Mouse (Mus musculus): ENCODE measurements at regions not wholly inside any gene's neighbourhood (a gene's known extent, or its start where the extent isn't known, plus 50 kb on each side); places are given as distances from the start of the nearest gene placed in this dataset.

GRCm38 (mm10) chr10:66102103-66102502, 993.8 kb upstream of the Jmjd1c start:
- DNase-seq (ENCODE audit: low spot score) = no peak

GRCm38 (mm10) chr10:66131361-66131760, 964.6 kb upstream of the Jmjd1c start:
- no peak for DNase-seq (ENCODE audit: low spot score)

DNA sequence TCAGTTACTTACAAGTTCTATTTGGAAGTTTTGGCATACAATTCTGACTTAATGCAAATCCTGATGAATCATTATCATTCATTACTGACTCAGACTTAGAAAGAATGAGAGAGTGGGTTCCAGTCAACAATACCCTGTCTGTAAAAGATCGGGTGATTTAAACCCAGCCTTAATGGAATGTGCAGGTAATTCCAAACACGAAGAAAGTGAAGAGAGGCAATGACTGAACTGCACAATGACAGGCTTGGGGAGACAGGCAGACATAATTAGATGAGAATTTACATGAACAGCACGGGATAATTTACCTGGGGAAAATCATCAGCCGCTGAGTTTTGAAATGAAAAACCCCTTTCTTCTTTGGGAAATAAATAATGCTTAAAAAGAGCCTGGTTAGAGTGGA, 963.9 kb upstream of the Jmjd1c start:
- no peak for DNase-seq (ENCODE audit: low spot score)

DNA sequence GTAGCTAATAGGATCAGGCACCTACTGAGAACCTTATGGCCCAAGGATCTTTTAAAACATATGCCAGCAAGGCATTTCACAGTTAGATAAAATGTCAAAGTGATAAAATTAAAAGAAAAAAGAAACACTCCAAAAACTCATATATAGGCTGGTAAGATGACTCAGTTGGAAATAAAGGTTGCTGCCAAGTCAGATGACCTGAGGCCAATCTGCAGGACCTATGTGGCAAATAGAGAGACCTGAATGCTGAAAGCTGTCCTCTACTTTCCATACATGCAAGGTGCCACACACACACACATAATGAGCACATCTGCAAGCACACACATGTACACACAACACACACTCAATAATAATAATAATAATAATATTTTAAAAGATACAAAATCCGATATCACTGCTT, 953.5 kb upstream of the Jmjd1c start:
- DNase-seq (ENCODE audit: low spot score) = no peak

DNA sequence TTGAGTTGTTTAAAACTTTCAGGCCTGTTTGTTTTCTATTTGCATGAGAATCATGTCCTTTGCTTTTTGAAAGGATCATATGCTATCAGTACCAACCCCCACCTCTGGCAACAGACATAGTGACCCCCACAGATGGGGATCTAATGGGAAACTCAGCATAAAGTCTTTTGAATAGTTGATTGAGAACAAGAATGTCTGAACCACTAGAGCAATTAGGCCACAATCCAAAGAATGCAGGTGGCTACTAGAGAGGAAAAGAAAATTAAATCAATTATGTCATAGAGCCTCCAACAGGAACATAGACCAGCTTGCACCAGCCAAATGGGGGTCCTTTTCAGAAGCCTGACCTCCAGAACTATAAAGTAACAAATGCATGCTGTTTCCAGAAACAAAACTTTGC, 953.0 kb upstream of the Jmjd1c start:
- no peak for DNase-seq (ENCODE audit: low spot score)

GRCm38 (mm10) chr10:66150966-66151365, 945.0 kb upstream of the Jmjd1c start:
- no peak for DNase-seq (ENCODE audit: low spot score)

DNA sequence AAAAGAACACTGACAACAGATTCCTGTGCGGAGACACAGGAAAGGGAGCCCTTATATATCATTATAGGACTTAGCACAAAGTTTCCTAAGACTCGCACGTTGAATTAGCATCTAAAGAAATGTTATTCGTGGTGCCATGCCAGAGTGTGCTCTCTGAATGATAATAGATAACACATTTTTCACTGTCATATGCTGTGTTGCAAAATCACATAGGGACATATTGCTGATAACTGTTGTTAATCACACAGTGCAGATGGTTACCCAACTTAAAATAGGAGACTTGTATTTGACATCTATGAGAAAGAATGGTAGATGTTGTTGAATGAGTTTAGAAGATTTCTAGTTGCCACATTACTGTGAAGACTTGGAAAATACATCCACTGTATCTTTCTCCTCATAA, 943.1 kb upstream of the Jmjd1c start:
- no peak for DNase-seq (ENCODE audit: low spot score)

DNA sequence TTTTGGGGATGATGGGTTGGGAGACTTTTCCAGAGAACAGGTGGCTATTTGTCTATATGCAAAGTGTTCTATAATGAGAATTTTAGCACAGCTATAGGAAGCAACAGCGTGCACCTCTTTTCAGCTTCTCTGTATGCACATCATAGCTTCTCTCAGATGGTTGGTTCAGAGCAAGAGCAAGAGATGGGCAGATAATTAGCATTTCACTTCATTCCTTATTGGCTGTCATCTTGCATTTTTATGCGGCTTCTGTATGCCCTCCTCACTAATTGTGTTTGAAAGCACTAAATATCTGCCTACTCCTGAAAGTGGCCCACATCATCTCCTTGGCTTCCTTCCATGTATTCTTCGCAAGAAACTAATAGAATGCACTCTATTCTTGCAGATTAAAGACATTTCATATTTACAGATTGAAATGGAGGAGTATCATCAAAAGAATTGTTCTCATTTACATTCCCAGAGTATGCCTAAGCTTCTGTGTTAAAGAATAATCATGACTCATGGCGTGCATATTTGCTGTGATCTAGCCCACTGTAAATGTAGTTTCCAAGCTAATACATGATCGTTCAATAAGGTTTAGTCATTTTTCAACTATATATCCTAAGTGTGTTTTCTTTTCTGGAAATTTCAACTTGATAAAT, 934.9 kb upstream of the Jmjd1c start:
- no peak for DNase-seq (ENCODE audit: low spot score)

DNA sequence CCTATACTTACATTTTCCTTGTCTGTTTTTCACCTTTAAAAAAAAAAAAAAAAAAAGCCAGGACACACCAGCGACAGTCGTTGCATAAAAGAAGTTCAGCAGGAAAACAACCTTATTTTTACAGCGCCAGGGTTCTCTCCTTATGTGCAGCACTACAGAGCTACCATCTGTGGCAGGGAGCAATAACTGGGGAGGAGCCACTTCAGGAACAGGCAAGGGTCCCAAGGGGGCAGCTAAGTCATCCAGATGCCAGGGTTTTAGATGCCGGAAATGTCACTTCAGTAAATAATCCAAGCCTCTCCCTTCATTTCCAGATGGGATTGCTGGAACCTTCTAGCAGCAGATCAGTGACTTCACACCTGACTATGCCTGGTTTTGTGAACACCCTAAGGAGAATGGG, 923.1 kb upstream of the Jmjd1c start:
- no peak for DNase-seq (ENCODE audit: low spot score)

DNA sequence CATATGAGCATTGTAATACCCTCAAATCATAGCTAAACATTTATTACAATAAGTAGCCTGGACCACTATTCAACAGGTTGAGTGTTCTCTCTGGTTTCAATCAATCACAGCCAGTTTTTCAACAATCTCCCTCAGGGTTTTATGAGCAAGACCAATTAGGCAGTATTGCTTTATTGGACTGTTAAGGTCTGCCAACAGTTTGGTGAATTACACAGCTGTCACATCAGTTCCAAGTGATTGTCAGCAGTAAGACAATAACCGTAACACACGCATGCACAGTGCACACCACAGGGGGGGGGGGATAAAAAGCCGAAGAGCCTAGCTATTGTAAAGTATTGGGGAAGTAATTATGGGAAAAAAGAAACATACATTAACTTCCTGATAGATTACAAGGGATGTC, 918.6 kb upstream of the Jmjd1c start:
- no peak for DNase-seq (ENCODE audit: low spot score)

GRCm38 (mm10) chr10:66181231-66181630, 914.7 kb upstream of the Jmjd1c start:
- no peak for DNase-seq (ENCODE audit: low spot score)

GRCm38 (mm10) chr10:66183069-66183468, 912.9 kb upstream of the Jmjd1c start:
- DNase-seq (ENCODE audit: low spot score) = no peak

DNA sequence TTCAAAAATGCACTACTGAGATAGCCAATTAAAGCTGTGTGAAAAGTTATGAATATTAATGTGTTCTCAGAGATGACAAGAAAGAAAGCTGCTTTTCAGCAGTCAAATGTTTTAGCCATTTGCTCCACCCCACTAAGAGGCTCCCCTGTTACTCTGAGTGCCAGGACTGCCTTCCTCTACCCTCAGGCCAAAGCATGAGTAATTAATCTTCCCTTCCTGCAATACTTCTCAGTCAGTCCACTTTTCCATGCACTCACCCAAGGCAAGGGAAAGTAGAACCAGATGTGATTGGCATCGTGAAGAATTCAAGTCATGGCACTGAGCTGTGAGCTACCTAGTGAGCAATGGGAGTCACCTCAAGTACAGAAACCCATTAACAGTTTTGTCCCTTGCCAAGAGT, 908.9 kb upstream of the Jmjd1c start:
- no peak for DNase-seq (ENCODE audit: low spot score)

GRCm38 (mm10) chr10:66201115-66201514, 894.8 kb upstream of the Jmjd1c start:
- DNase-seq (ENCODE audit: low spot score) = no peak

DNA sequence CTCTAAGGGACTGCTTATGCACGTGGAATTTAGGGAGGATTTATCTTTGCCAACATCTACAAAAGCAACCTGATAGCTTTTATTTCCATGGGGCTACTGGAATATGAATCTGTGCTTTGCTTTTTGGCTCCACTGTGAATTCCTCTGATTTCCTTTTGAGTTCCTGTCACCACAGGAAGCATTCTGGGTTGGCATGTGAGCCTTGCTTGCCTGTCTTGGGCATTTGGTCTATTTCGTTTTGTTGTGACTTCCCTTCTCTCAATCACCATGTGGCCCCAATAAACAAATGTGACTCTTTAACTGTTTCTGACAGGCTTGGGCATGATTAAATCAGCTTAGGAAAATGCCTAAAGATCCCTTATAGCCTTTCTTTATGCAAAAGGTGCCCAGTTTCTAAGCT, 867.8 kb upstream of the Jmjd1c start:
- DNase-seq (ENCODE audit: low spot score) = no peak

DNA sequence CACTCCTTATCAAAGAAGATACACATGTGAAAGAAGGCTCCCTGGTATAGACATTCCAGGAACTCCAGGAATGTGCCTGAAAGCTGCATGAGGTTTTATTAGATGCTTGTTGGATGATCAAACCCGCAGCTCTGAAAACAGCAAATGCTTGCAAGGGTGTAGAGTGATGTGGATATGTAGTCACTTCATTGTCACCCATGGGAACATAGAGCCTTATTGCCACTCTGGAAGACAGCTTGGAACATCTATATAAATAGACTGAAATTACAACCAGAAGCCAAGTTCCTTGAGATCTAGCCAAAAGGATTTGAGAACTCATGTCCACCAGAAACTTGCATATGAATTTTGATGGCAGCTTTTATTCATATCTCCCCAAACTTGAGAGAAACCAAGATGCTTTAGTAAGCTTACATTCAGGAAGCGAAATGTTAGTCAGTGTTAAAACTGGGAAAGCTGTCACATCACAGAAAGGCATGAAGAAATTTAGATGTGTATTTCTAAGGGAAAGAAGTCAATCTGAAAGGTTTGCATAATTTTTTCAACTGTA, 861.5 kb upstream of the Jmjd1c start:
- no peak for DNase-seq (ENCODE audit: low spot score)

- no peak for DNase-seq (ENCODE audit: low spot score)
Measured at GRCm38 (mm10) chr10:66256377-66256776, 839.5 kb upstream of the Jmjd1c start.

- no peak for DNase-seq (ENCODE audit: low spot score)
Measured at GRCm38 (mm10) chr10:66270647-66271270, 825.2 kb upstream of the Jmjd1c start.

DNA sequence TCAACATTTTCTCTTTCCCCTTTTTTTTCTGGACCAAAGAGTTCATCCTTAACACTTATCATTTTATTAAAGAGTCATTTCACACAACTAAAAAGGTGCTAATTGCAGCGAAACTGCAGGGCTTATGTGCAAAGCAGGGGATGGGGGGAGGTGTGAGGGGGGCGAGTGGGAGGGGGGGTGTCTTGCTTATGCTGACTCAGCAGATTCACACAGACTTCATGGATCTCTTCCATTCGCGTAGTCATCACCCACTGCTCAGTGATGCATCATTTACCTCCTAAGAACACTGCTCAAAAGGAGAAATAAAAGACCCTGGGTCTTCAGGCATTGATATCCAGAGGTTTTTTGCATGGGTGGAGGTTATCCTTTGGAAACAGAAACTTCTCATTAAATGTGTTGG, 800.3 kb upstream of the Jmjd1c start:
- DNase-seq (ENCODE audit: low spot score) = no peak

DNA sequence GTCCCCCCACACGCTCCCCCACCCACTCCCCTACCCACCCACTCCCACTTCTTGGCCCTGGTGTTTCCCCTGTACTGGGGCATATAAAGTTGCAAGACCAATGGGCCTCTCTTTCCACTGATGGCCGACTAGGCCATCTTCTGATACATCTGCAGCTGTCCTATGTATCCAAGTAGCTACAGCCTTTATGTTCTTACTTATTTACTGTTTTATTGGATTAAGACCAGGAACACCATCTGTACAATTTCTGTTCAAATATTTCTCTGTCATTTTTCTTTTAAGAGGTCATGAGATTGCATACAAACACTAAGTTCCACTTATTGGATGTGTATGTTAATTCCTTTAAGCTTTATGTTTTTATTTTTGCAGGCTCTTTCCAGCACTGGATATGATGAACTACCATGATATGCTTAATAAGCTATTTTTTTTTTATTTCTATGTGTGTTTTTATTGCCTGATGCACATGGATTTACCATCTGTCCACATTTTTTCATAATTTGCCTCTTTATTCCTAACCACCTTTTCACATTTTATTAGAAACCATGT, 792.6 kb upstream of the Jmjd1c start:
- DNase-seq (ENCODE audit: low spot score) = no peak

GRCm38 (mm10) chr10:66304901-66305300, 791.0 kb upstream of the Jmjd1c start:
- no peak for DNase-seq (ENCODE audit: low spot score)

DNA sequence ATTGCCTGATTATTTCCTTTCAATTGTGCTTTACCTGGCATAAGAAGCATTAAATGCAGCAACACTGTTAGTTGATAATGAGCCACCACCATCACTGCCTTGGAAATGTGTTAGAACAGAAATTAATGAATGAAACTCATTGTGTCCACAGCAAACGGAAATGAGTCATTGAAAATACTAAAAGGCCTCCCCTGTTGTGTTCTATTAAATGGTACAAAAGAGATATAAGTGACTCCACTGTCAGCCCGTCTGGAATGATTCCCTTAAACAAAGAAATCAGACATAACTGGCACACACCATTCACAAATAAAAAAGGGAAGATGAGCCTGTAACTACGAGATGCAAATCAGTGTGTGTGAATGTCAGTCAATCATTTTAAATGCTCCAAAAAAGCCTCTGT, 764.8 kb upstream of the Jmjd1c start:
- no peak for DNase-seq (ENCODE audit: low spot score)

- DNase-seq (ENCODE audit: low spot score) = no peak
Measured at GRCm38 (mm10) chr10:66337994-66338393, 757.9 kb upstream of the Jmjd1c start.
